Mouse (Mus musculus): ENCODE measurements around the gene Cd53. TPM values are rescaled to one million over a fixed set of nuclear protein-coding genes. Genes with fewer than 3 reads are reported as not detected.

Gene Cd53
- polyA plus RNA-seq, 1 experiment: 76.9 TPM

DNA sequence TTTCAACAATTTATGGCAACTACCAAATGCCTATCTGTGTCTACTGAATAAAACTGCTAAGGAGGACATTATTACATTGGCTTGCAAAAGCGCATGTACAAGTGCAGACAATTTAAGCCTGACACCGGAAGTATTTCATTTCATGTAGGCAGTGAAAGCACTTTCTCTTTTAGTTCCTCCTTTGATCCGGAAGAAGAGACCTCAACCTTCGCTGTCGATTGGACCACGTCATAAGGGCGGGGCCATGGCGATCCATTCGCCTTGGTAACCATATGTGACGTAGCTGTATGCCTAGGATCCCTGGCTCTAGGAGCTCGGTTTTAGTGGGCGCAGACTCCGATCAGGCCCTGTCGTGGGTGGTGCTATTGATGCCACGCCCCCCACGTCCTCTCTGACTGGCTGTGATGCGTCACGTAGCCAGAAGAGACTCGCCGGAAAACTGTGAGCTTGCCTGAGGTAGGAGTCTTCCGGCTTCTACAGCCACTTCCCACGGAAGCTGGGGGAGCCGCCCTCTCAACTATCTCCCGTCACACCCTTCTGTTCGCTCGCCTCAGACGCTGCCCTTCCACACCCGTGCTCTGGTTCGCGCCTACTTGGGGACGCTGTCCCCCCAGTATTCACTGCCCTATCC lies 68.4 kb downstream of the Cd53 start:
- H3K4me3 ChIP-seq (ENCODE audit: control insufficient read depth, insufficient read depth, low read length): peak overlapping the region; percentile 92
- peak; percentile 95 for DNase-seq
- peak overlapping the region; percentile 95 for H3K27ac ChIP-seq (ENCODE audit: control insufficient read depth, insufficient read depth, low read length)
- TF ChIP-seq CTCF (IDR thresholded peaks at IDR 0.05; ENCODE audit: borderline replicate concordance, control insufficient read depth, extremely low read depth, insufficient read depth, low read length, poor library complexity) (peak; percentile 35; the same call in 1 of the 2 replicates), POLR2A (IDR thresholded peaks at IDR 0.05; ENCODE audit: control insufficient read depth, extremely low read depth, insufficient read depth, low read length, poor library complexity) (peak; percentile 70; the same call in 1 of the 2 replicates)
- WGBS: 1% methylated on average over 31 of the region's 31 CpGs
- no peaks in the 10 kb centered on the region for H3K36me3 ChIP-seq (ENCODE audit: control insufficient read depth, insufficient read depth, low read length)
- no peaks in the 10 kb centered on the region for H3K27me3 ChIP-seq (ENCODE audit: control insufficient read depth, insufficient read depth, low read length)
- H3K4me1 ChIP-seq (replicated peaks; ENCODE audit: control insufficient read depth, insufficient read depth, low read length): no peaks in the 10 kb centered on the region

Other genes starting within 250 kb of the Cd53 start
- gene Dram2, start 242.4 kb downstream of the Cd53 start, polyA plus RNA-seq (2012; rRNA removed): 19.9 and 28.3 TPM in 2 replicates
- gene Cept1, start 242.3 kb downstream of the Cd53 start, polyA plus RNA-seq (2012; rRNA removed): 22.7 and 24.4 TPM in 2 replicates
- gene Lrif1, start 105.2 kb downstream of the Cd53 start, polyA plus RNA-seq (2012; rRNA removed): 4.7 and 5.0 TPM in 2 replicates
- 0.09 TPM in 1 of 2 replicates, not detected in the other for gene Olfr266, start 36.1 kb upstream of the Cd53 start, polyA plus RNA-seq (2012; rRNA removed)
- gene Kcna3, start 246.0 kb upstream of the Cd53 start, polyA plus RNA-seq (2012; rRNA removed): 151 and 202 TPM in 2 replicates

All from thymus, adult 2 months (tissue).